Mouse (Mus musculus) midbrain, embryonic 14.5 days (tissue): ENCODE measurements around the gene Slc25a30. TPM values are rescaled to one million over a fixed set of nuclear protein-coding genes. Genes with fewer than 3 reads are reported as not detected.
"Not testable (repeated sequence)": the region's sequence is repeated elsewhere in the genome, so short reads cannot be mapped to it uniquely, and the experiment has no call there.

Experiments used
- ATAC-seq: fragments of 200-750 bp; cut with Nextera tagmentation; 2 replicates; pipeline ENCODE4 v1.8.0; 2017; ENCODE audit warnings: moderate number of reproducible peaks, moderate library complexity; ENCODE audit not compliant: low FRiP score, low TSS enrichment
- DNase-seq: peaks from one replicate; pipeline ENCODE4 v3.0.0-alpha.2; 2015
- H3K27ac ChIP-seq: fragments of 300-500 bp; sonication (generic); replicated peaks from 2 replicates; pipeline ENCODE4 v1.5.1; 2014; ENCODE audit warnings: mild to moderate bottlenecking, low read depth, low read length, moderate library complexity
- H3K27me3 ChIP-seq: fragments of 300-500 bp; sonication (generic); 2 replicates; pipeline ENCODE4 v1.6.1; 2014; ENCODE audit warnings: low read length, control low read depth, mixed read lengths; ENCODE audit not compliant: control insufficient read depth, insufficient read depth
- H3K36me3 ChIP-seq: fragments of 300-500 bp; sonication (generic); 2 replicates; pipeline ENCODE4 v1.6.1; 2014; ENCODE audit warnings: low read length, control low read depth; ENCODE audit not compliant: control insufficient read depth, insufficient read depth
- H3K4me1 ChIP-seq: fragments of 300-500 bp; sonication (generic); 2 replicates; pipeline ENCODE4 v1.6.1; 2014; ENCODE audit warnings: mild to moderate bottlenecking, antibody characterized with exemption, low read length, control low read depth; ENCODE audit not compliant: control insufficient read depth, insufficient read depth
- H3K4me2 ChIP-seq: fragments of 300-500 bp; sonication (generic); 2 replicates; pipeline ENCODE4 v1.6.1; 2014; ENCODE audit warnings: mild to moderate bottlenecking, low read length, moderate library complexity
- H3K4me3 ChIP-seq: fragments of 300-500 bp; sonication (generic); replicated peaks from 2 replicates; pipeline ENCODE4 v1.5.1; 2014; ENCODE audit warnings: low read depth, low read length
- H3K9ac ChIP-seq: fragments of 300-500 bp; sonication (generic); replicated peaks from 2 replicates; pipeline ENCODE4 v1.6.1; 2014; ENCODE audit warnings: mild to moderate bottlenecking, low read length, moderate library complexity
- H3K9me3 ChIP-seq: fragments of 300-500 bp; sonication (generic); 2 replicates; pipeline ENCODE4 v1.6.1; 2016; ENCODE audit warnings: low read length, control low read depth, mixed read lengths; ENCODE audit not compliant: control insufficient read depth
- WGBS: fragments of 180-500 bp; shearing (Covaris S2); extraction: QIAGEN DNeasy Blood & Tissue Kit; methylation state at CpG from one replicate; pipeline ENCODE4 v1.1.7; 2014; 5-methylcytosine and 5-hydroxymethylcytosine counted together
- polyA plus RNA-seq: library from polyadenylated mRNA; unstranded; fragments of >200 nt; fragmentation: Nextera tagmentation; extraction: Ambion mirVana; gene quantifications from 2 replicates; pipeline ENCODE4 v1.2.1, GENCODE M21; 2014

Gene Slc25a30
- polyA plus RNA-seq = 13.4 and 15.6 TPM in 2 replicates

DNA sequence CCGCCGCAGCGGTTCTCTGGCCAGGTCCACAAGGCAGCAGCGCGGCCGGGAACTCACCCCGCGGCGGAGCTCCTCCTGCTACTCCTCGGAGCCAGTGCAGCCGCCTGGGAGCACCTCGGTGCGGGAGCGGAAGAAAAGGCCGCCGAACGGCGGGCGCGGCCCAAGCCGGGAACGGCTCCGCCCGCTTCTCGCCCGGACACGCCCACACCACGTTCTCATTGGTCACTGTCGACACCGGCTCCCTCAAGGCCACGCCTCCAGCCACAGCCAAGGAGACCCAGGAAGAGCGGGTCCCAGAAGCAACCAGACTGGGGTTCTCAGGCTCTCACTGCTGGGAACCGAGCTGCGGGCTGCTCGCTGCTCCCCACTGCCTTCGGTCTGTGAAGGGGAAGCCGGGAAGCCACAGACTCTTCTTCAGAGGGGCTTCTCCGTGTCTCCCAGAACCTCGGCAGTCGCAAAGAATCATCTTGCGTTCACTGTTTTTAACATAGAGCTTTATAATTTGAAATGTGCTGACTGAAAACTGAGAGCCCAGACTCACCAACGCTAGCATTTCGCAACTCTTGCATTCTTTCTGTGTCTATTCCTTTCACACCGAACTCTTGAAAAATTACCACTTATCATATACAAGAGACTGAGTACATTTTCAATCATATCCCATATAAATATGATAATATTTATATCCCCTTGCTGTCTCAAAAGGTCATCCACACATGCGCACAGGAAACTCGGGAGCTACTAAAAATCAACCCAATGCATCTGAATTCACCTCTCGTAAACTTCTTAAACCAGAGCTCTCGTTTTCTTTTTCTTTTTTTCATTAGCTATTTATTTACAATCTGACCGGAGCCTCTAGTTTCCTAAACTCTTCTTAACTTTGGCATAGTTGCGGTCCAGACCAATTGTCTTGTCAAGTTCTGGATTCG is at the start of gene Slc25a30:
TSS of gene Slc25a30 (minus strand) at position 170 of the 926 bp plus-strand sequence.
- DNase-seq = peak; percentile 98
- H3K9ac ChIP-seq = peak within 1 kb of the TSS; percentile 88
- no peaks in the 10 kb centered on the region for H3K36me3 ChIP-seq
- H3K27ac ChIP-seq = peak within 1 kb of the TSS; percentile 94
- peak within 1 kb of the TSS; percentile 79 for H3K4me3 ChIP-seq
- 0 out of 2 replicates have a peak, but pooled peaks cover 5% of the 10 kb centered on the region for H3K4me1 ChIP-seq
- no peaks in the 10 kb centered on the region for H3K9me3 ChIP-seq
- ATAC-seq = peak; percentile 99
- 7% methylated on average over 48 of the region's 51 CpGs for WGBS
- peak within 1 kb of the TSS; percentile 71 for H3K4me2 ChIP-seq
- H3K27me3 ChIP-seq = no peaks in the 10 kb centered on the region

DNA sequence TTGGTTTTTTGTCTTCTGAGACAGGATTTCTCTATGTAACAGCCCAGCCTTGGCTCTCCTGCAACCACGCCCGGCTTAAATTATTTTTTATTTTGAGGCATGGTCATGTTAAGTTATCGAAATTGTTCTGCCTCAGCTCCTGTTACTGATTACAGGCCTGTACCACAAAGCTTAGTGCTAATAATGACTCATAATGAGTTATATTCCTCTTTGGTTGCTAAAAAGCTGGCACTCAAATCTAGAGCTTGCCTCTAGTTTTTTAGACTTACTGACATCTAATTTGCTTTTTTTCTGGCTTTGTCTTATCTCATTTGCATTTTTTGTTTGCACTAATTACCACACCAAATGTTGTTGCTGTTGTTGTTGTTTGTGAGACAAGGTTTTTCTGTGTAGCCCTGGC is 49.7 kb upstream of the Slc25a30 start:
- H3K4me1 ChIP-seq = peaks cover 23% of the 10 kb centered on the region
- H3K36me3 ChIP-seq = no peaks in the 10 kb centered on the region
- ATAC-seq (no peak), DNase-seq (no peak)
- no peak overlapping the region for H3K4me2 ChIP-seq
- H3K27ac ChIP-seq = no peak overlapping the region
- H3K9me3 ChIP-seq = no peaks in the 10 kb centered on the region
- H3K27me3 ChIP-seq = no peaks in the 10 kb centered on the region
- 98% methylated on average over 3 of the region's 3 CpGs for WGBS
- H3K4me3 ChIP-seq = no peak overlapping the region
- no peak overlapping the region for H3K9ac ChIP-seq

DNA sequence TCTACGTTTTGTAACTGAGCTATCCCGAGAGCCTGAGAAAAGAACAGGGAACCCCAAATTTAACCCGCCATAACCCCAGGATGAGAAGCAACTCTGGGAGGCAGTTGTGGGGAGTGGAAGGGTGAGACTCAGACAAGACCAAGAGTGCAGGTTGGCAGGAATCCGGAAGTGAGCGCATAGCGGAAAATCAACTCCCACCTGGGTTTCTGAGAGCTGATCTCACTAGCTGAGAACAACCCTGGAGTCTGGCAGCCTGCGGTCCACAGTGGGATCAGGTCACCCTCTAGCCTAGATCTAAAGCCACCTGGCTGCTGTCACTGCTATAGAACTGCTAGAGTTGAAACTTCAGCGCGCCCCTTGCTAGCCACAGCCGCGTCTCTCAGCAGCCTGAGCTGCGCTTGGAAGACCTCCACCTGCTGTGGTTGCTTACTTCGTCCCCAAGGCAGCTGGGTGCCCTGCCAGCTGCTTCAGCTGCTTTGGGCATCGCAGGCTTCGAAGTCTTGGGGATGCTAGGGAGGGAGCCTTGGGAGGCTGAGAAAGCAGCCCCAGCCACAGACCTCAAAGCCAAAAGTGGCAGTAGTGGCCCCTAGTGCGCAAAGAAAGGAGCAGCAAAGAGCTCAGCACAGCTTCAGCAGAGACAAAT is 48.0 kb upstream of the Slc25a30 start:
- no peaks in the 10 kb centered on the region for H3K9me3 ChIP-seq
- under 1% methylated on average over 16 of the region's 16 CpGs for WGBS
- H3K27me3 ChIP-seq = no peaks in the 10 kb centered on the region

DNA sequence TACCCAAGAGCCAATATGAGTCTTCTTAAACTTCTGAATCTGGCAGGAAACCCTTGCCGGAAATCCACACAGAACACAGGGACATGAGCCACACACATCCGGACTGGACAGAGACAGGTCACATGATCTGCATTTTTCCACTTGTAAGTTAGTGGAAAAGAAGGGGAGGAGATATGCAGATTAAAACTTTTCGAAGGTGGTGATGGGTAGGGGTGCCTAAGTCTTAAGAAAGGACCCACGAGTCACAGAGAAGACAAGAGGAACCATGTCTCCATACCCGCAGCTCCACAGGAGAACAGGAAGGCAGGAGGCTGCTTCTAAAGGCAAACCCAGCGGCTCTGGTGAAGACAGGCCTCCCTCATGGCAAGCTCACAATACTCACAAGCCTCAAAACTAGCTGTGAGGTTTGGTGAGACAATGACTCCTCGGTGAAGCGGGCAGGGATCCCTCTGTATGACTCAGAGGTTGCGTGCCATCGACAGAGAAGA is 47.5 kb upstream of the Slc25a30 start:
- H3K9me3 ChIP-seq = no peaks in the 10 kb centered on the region
- H3K27ac ChIP-seq = peak overlapping the region; percentile 68
- ATAC-seq (peak; percentile 73), DNase-seq (peak; percentile 74)
- H3K27me3 ChIP-seq = no peaks in the 10 kb centered on the region
- peak overlapping the region; percentile 90 for H3K4me2 ChIP-seq
- H3K4me3 ChIP-seq = peak overlapping the region; percentile 40
- WGBS = 0% methylated on average over 10 of the region's 10 CpGs
- no peaks in the 10 kb centered on the region for H3K36me3 ChIP-seq
- H3K9ac ChIP-seq = peak overlapping the region; percentile 62
- peaks cover 23% of the 10 kb centered on the region for H3K4me1 ChIP-seq

More for the DNA sequence above, 48.0 kb upstream of the Slc25a30 start:
- ATAC-seq = peak; percentile 54
- Histone ChIP-seq H3K4me1 (peaks cover 23% of the 10 kb centered on the region), H3K27ac (peak overlapping the region; percentile 68), H3K36me3 (no peaks in the 10 kb centered on the region), H3K9ac (peak overlapping the region; percentile 62), H3K4me3 (peak overlapping the region; percentile 40), H3K4me2 (peak overlapping the region; percentile 90)
- DNase-seq = peak; percentile 64

DNA sequence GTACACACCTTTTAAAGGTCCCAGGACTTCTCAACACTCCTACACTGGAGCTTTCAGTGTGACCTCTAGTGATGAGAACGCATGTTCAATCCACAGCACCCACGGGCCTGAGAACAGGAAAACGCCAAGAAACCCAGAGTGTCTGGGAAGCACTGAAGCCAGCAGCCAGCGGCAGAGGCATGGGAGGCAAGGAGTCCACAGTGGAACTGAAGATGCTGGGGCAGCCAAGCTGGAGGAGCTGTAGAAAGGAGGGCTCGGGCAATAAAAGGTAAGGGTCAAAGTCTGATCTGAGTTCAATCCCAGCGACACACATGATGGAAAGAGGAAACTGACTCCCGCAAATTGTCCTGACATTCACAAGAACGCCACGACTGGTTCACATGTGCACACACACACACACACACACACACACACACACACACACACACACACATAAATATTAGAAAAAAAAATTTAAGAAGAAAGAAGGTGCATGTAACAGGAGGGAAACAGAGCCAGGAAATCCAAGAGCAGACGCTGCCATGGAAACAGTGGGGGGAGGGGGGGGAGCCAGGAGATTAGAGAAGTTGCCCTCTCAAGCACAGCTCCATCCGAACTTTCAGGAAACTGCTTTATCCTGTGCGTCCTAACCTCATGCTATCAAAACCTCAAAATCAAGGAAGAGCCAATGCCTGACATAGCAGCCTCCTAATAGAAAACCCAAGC is 46.9 kb upstream of the Slc25a30 start:
- no peaks in the 10 kb centered on the region for H3K9me3 ChIP-seq
- peaks cover 28% of the 10 kb centered on the region for H3K4me1 ChIP-seq
- peak overlapping the region; percentile 62; the same call in 1 of the 2 replicates for H3K9ac ChIP-seq
- H3K27me3 ChIP-seq = peaks cover under 1% of the 10 kb centered on the region; the same call in 1 of the 2 replicates
- H3K4me3 ChIP-seq = peak overlapping the region; percentile 40
- no peaks in the 10 kb centered on the region for H3K36me3 ChIP-seq
- H3K27ac ChIP-seq = peak overlapping the region; percentile 68; the same call in 1 of the 2 replicates
- ATAC-seq (peak; percentile 41; the same call in 1 of the 2 replicates), DNase-seq (peak; percentile 65)
- H3K4me2 ChIP-seq = peak overlapping the region; percentile 90
- 6% methylated on average over 12 of the region's 12 CpGs for WGBS

DNA sequence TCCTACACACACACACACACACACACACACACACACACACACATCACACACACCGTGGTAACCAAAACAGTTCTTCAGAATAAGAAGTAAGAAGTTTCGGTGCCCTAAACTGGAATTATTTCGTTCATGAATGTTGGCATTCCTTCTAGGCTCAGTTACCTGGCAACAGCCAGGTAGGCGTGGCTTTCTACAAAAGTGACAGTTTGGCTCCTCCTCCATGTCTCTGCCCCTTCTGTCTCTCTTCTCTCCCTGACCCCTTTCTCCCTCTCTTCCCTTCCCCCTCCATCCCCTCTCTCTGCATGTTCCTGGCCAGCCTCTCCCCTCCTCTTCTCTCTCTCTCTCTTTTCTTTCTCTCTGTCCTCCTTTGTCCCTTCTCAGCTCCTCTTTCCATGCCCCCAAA is 46.1 kb upstream of the Slc25a30 start:
- no peak overlapping the region for H3K4me3 ChIP-seq
- no peaks in the 10 kb centered on the region for H3K36me3 ChIP-seq
- H3K4me1 ChIP-seq = peaks cover 28% of the 10 kb centered on the region
- H3K4me2 ChIP-seq = peak overlapping the region; percentile 90
- H3K27me3 ChIP-seq = peaks cover 8% of the 10 kb centered on the region
- ATAC-seq = no peak
- no peak overlapping the region for H3K9ac ChIP-seq
- 5% methylated on average over 4 of the region's 4 CpGs for WGBS
- H3K27ac ChIP-seq = no peak overlapping the region
- peak; percentile 42 for DNase-seq
- no peaks in the 10 kb centered on the region for H3K9me3 ChIP-seq

DNA sequence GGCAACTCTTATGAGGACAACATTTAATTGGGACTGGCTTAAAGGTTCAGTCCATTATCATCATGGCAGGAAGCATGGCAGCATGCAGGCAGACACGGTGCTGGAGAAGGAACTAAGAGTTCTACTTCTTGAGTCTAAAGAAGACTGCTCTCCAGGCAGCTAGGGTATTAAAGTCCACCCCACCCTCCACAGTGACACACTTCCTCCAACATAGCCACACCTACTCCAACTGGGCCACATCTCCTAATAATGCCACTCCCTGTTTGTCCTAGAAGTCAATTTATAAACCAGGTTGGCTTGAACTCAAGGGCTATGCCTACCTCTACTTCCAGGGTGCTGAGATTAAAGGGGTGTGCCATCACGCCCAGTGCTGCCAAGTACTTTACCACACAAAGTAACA is 45.2 kb upstream of the Slc25a30 start:
- Histone ChIP-seq H3K4me2 (no peak overlapping the region), H3K36me3 (no peaks in the 10 kb centered on the region), H3K27me3 (peaks cover 9% of the 10 kb centered on the region), H3K9ac (no peak overlapping the region), H3K27ac (no peak overlapping the region), H3K4me1 (peaks cover 28% of the 10 kb centered on the region), H3K4me3 (no peak overlapping the region), H3K9me3 (no peaks in the 10 kb centered on the region)
- WGBS = 92% methylated on average over 2 of the region's 2 CpGs
- ATAC-seq = no peak
- no peak for DNase-seq

DNA sequence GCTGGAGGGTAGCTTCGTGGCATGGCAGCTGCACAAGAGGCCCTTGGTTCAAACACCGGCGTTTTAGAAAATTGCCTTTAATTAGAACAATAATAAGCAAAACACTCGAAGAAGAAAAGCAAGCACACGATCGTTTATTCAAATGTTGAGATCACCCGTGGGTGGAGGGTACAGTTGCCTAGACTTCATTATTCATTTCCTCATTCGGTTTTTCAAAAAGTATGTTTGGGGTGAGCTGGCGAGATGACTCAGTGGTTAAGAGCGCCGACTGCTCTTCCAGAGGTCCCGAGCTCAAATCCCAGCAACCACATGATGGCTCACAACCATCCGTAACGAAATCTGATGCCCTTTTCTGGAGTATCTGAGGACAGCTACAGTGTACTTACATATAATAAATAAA is 43.0 kb upstream of the Slc25a30 start:
- not testable (repeated sequence) for H3K27me3 ChIP-seq, H3K36me3 ChIP-seq, H3K27ac ChIP-seq, H3K9ac ChIP-seq, H3K9me3 ChIP-seq, H3K4me2 ChIP-seq, DNase-seq, ATAC-seq, H3K4me3 ChIP-seq
- peaks cover 22% of the 10 kb centered on the region for H3K4me1 ChIP-seq
- 69% methylated on average over 14 of the region's 14 CpGs for WGBS
